Mouse (Mus musculus): ENCODE results near the gene Ggt1.

- no peak for TF ChIP-seq CTCF (IDR thresholded peaks at IDR 0.05; ENCODE audit: borderline replicate concordance, extremely low read depth, insufficient read depth, insufficient read length)
- no peak for TF ChIP-seq POLR2A (IDR thresholded peaks at IDR 0.05; ENCODE audit: borderline replicate concordance, extremely low read depth, insufficient read depth, insufficient read length, poor library complexity, severe bottlenecking)
Observed at GRCm38 (mm10) chr10:75564687-75565265, 3.4 kb downstream of the Ggt1 start.

All from brain, embryonic 14.5 days (tissue).